Mouse (Mus musculus) adrenal gland, postnatal 14 days (tissue): ENCODE data around the gene Olfr1290. TPM values are rescaled to one million over a fixed set of nuclear protein-coding genes. Genes with fewer than 3 reads are reported as not detected.

Experiments
- DNase-seq: peaks from one replicate; pipeline ENCODE4 v3.0.0; 2021; ENCODE audit warnings: mixed read lengths
- long read RNA-seq, 2 experiments: library from polyadenylated mRNA; stranded (forward); transcript quantifications; one replicate each; pipeline ENCODE4 v2.0.0; 2021
- total RNA-seq: library from RNA; stranded (reverse); gene quantifications from 2 replicates; pipeline ENCODE4 v1.2.3, GENCODE M21; 2021

Olfr1290 gene
- total RNA-seq: not detected in 2 replicates
- long read RNA-seq, experiment 1: 0 reads
- long read RNA-seq, experiment 2: 0 reads

GRCm38 (mm10) chr2:111493729-111494128 is at the start of gene Olfr1290:
Olfr1290 (minus strand) TSS chr2:111493829.
- DNase-seq: no peak

- no peak for DNase-seq
Observed at GRCm38 (mm10) chr2:111540191-111540590, 46.6 kb upstream of the Olfr1290 start, which contains the start of gene Olfr1294. Olfr1294 (minus strand) TSS chr2:111540291.

- no peak for DNase-seq
Observed at GRCm38 (mm10) chr2:111524903-111525302, 31.3 kb upstream of the Olfr1290 start, which contains the start of gene Olfr1293-ps. Olfr1293-ps (plus strand) TSS chr2:111525203.

- no peak for DNase-seq
Observed at GRCm38 (mm10) chr2:111517451-111517850, 23.8 kb upstream of the Olfr1290 start.

- DNase-seq: no peak
Observed at GRCm38 (mm10) chr2:111496880-111497279, 3.3 kb upstream of the Olfr1290 start, which contains the start of gene Olfr1291-ps1. Olfr1291-ps1 (plus strand) TSS chr2:111497180.

- no peak for DNase-seq
Observed at GRCm38 (mm10) chr2:111480519-111480918, 13.1 kb downstream of the Olfr1290 start, which contains the start of gene Olfr1289. Olfr1289 (plus strand) TSS chr2:111480819.

GRCm38 (mm10) chr2:111473801-111474200 is 19.8 kb downstream of the Olfr1290 start, which contains the start of gene Olfr1288:
Olfr1288 (plus strand) TSS chr2:111474101.
- no peak for DNase-seq

GRCm38 (mm10) chr2:111448842-111449241 is 44.8 kb downstream of the Olfr1290 start, which contains the start of gene Olfr1287:
Olfr1287 (plus strand) TSS chr2:111449142.
- DNase-seq: no peak

Other genes starting within 250 kb of the Olfr1290 start
- not detected in 2 replicates for gene Olfr1276, start 239.3 kb downstream of the Olfr1290 start, total RNA-seq
- not detected in 2 replicates for gene Olfr1277, start 219.7 kb downstream of the Olfr1290 start, total RNA-seq
- gene Olfr1278, start 203.7 kb downstream of the Olfr1290 start, total RNA-seq: not detected in 2 replicates
- gene Olfr1279, start 193.2 kb downstream of the Olfr1290 start, total RNA-seq: not detected in 2 replicates
- not detected in 2 replicates for gene Olfr1280, start 179.8 kb downstream of the Olfr1290 start, total RNA-seq
- not detected in 2 replicates for gene Olfr1281, start 167.3 kb downstream of the Olfr1290 start, total RNA-seq
- gene Olfr1282, start 157.8 kb downstream of the Olfr1290 start, total RNA-seq: not detected in 2 replicates
- not detected in 2 replicates for gene Olfr1283, start 127.0 kb downstream of the Olfr1290 start, total RNA-seq
- not detected in 2 replicates for gene Olfr1284, start 118.3 kb downstream of the Olfr1290 start, total RNA-seq
- not detected in 2 replicates for gene Olfr1286, start 70.7 kb downstream of the Olfr1290 start, total RNA-seq
- gene Olfr1287, start 44.7 kb downstream of the Olfr1290 start, total RNA-seq: not detected in 2 replicates
- gene Olfr1288, start 19.7 kb downstream of the Olfr1290 start, total RNA-seq: not detected in 2 replicates
- not detected in 2 replicates for gene Olfr1289, start 13.0 kb downstream of the Olfr1290 start, total RNA-seq
- not detected in 2 replicates for gene Olfr1291-ps1, start 3.4 kb upstream of the Olfr1290 start, total RNA-seq
- not detected in 2 replicates for gene Olfr1293-ps, start 31.4 kb upstream of the Olfr1290 start, total RNA-seq
- not detected in 2 replicates for gene Olfr1294, start 46.5 kb upstream of the Olfr1290 start, total RNA-seq
- not detected in 2 replicates for gene Olfr1295, start 75.9 kb upstream of the Olfr1290 start, total RNA-seq
- not detected in 2 replicates for gene Olfr1297, start 132.7 kb upstream of the Olfr1290 start, total RNA-seq
- gene Olfr1298, start 155.4 kb upstream of the Olfr1290 start, total RNA-seq: not detected in 2 replicates
- gene Olfr1299, start 167.6 kb upstream of the Olfr1290 start, total RNA-seq: not detected in 2 replicates